ENCODE assay signal across 9 mouse cellular contexts in genomic region chr15:96474325-96474955, GRCm38 (mm10). TPM values are rescaled to one million over a fixed set of nuclear protein-coding genes. Genes with fewer than 3 reads are reported as not detected.
DNase-seq lines count a peak whose midpoint lies in the region; ATAC-seq and TF ChIP-seq lines count a peak whose summit lies in the region.
"Had no signal": no experiment of that assay in that cellular context is flagged by ENCODE, and none has a peak within 500 bp of the region (broad histone marks: within the 10 kb centered on the region; RNA-seq: fewer than 3 reads in every experiment).

No protein-coding gene starts in this region.

- no peaks in the 10 kb centered on the region for H3K9me3 ChIP-seq in forebrain, postnatal 0 days (ENCODE audit: low read length)

- DNase-seq in embryo, embryonic 10 days (ENCODE audit: low spot score) = peak; percentile 51
- DNase-seq in embryo, embryonic 9.5 days (ENCODE audit: extremely low spot score) = no peak
- peak; percentile 96 for DNase-seq in A20 (ENCODE audit: low read depth, low spot score)
- DNase-seq in heart, postnatal 36 days = peak; percentile 34 to 37
- peak; percentile 67 for DNase-seq in lung, postnatal 25 days (ENCODE audit: low spot score)
- DNase-seq in forebrain, postnatal 0 days = no peak
- DNase-seq in ovary, postnatal 14 days (ENCODE audit: low spot score) = no peak
- DNase-seq in thymus, postnatal 25 days = no peak
- DNase-seq: adrenal gland, postnatal 36 days had no signal

- H3K4me1 ChIP-seq in forebrain, postnatal 0 days (ENCODE audit: insufficient read depth) = no peaks in the 10 kb centered on the region

- no peaks in the 10 kb centered on the region for H3K27me3 ChIP-seq in forebrain, postnatal 0 days (ENCODE audit: insufficient read depth, low read length)

- ATAC-seq in forebrain, postnatal 0 days = no peak

- no peak overlapping the region for H3K9ac ChIP-seq in forebrain, postnatal 0 days

- H3K4me3 ChIP-seq in forebrain, postnatal 0 days (ENCODE audit: low read depth, low read length) = no peak overlapping the region

- no peak overlapping the region for H3K27ac ChIP-seq in forebrain, postnatal 0 days (ENCODE audit: low read depth, low read length)

- no peaks in the 10 kb centered on the region for H3K36me3 ChIP-seq in forebrain, postnatal 0 days (ENCODE audit: insufficient read depth)

- WGBS in forebrain, postnatal 0 days = 81% methylated on average over 20 of the region's 20 CpGs

- intact Hi-C loops in heart, postnatal 36 days (cut with DNase I) = no loop called here

- no peak for TF ChIP-seq CTCF in forebrain, postnatal 0 days (IDR thresholded peaks at IDR 0.05; ENCODE audit: low read depth)

- no peak overlapping the region for H3K4me2 ChIP-seq in forebrain, postnatal 0 days (ENCODE audit: low read depth)

RNA-seq across cellular contexts. Expression of gene Scaf11, which starts 13.8 kb away (rescaled TPM):
- 10 to 100 TPM; 47.0 to 54.8 TPM for total RNA-seq in heart, postnatal 36 days (2021)
- total RNA-seq in forebrain, postnatal 0 days (2014; rRNA removed) = 30.5 and 40.1 TPM in 2 replicates
- polyA plus RNA-seq in forebrain, postnatal 0 days (2015; fragmentation: Nextera tagmentation; extraction: Ambion mirVana) = 30.5 and 37.6 TPM in 2 replicates

Comparison
In these comparisons a context has a peak if more than half of its experiments do, and no peak if none do; other contexts are left out.
1. DNase-seq: peak in embryo, embryonic 10 days (single experiment), A20 (single experiment), heart, postnatal 36 days (2 of 2) and lung, postnatal 25 days (single experiment); none in embryo, embryonic 9.5 days (single experiment), forebrain, postnatal 0 days (single experiment), ovary, postnatal 14 days (single experiment) and thymus, postnatal 25 days (single experiment).